Mouse (Mus musculus) limb, embryonic 15.5 days (tissue): ENCODE measurements around the gene Sept7. TPM values are rescaled to one million over a fixed set of nuclear protein-coding genes. Genes with fewer than 3 reads are reported as not detected.

Experiments
- ATAC-seq: fragments of 200-750 bp; cut with Nextera tagmentation; 2 replicates; pipeline ENCODE4 v1.8.0; 2017; ENCODE audit warnings: low read depth, moderate TSS enrichment; ENCODE audit not compliant: insufficient number of reproducible peaks, low FRiP score, low TSS enrichment
- H3K27ac ChIP-seq: fragments of 300-500 bp; sonication (generic); 2 replicates; pipeline ENCODE4 v1.5.1; 2015; ENCODE audit warnings: moderate library complexity, mild to moderate bottlenecking, inconsistent platforms
- H3K27me3 ChIP-seq: fragments of 300-500 bp; sonication (generic); 2 replicates; pipeline ENCODE4 v1.6.1; 2015; ENCODE audit warnings: inconsistent platforms
- H3K36me3 ChIP-seq: fragments of 300-500 bp; sonication (generic); 2 replicates; pipeline ENCODE4 v1.6.1; 2015; ENCODE audit warnings: inconsistent platforms
- H3K4me1 ChIP-seq: fragments of 300-500 bp; sonication (generic); 2 replicates; pipeline ENCODE4 v1.6.1; 2015; ENCODE audit warnings: inconsistent platforms
- H3K4me2 ChIP-seq: fragments of 300-500 bp; sonication (generic); 2 replicates; pipeline ENCODE4 v1.6.1; 2015; ENCODE audit warnings: mild to moderate bottlenecking, inconsistent platforms
- H3K4me3 ChIP-seq: fragments of 300-500 bp; sonication (generic); 2 replicates; pipeline ENCODE4 v1.5.1; 2015; ENCODE audit warnings: mild to moderate bottlenecking, inconsistent platforms
- H3K9ac ChIP-seq: fragments of 300-500 bp; sonication (generic); 2 replicates; pipeline ENCODE4 v1.6.1; 2015; ENCODE audit warnings: inconsistent platforms
- H3K9me3 ChIP-seq: fragments of 300-500 bp; sonication (generic); 2 replicates; pipeline ENCODE4 v1.6.1; 2016; ENCODE audit warnings: inconsistent platforms
- WGBS: fragments of 180-500 bp; shearing (Covaris S2); methylation state at CpG from one replicate; pipeline ENCODE4 v1.1.7; 2015; 5-methylcytosine and 5-hydroxymethylcytosine counted together
- polyA plus RNA-seq: library from polyadenylated mRNA; unstranded; fragments of >200 nt; fragmentation: Nextera tagmentation; extraction: Ambion mirVana; gene quantifications from 2 replicates; pipeline ENCODE4 v1.2.1, GENCODE M21; 2015

The Sept7 gene
- 309 and 311 TPM in 2 replicates for polyA plus RNA-seq

DNA sequence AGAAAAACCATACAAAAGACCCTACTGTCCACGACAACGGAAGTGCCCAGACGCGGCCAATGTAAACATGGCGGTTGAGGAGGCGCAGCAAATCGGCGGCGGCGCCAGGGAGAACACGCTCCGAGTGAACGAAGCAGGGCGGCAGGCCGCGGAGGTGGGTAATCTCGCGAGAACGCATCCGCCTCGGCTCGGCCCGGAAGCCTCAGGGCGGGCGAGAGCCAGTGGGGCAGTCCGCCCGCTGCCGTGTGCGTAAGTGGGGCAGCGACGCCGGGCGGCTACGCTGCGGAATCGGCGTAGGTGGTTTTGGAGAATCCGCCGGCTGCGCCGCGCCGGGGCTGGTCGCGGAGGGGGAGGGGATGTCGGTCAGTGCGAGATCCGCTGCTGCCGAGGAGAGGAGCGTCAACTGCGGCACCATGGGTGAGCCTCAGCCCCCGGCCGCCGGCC, at the start of gene Sept7:
Gene Sept7 (plus strand): TSS at position 157 of the 444 bp plus-strand sequence.
- under 1% methylated on average over 53 of the region's 54 CpGs for WGBS

DNA sequence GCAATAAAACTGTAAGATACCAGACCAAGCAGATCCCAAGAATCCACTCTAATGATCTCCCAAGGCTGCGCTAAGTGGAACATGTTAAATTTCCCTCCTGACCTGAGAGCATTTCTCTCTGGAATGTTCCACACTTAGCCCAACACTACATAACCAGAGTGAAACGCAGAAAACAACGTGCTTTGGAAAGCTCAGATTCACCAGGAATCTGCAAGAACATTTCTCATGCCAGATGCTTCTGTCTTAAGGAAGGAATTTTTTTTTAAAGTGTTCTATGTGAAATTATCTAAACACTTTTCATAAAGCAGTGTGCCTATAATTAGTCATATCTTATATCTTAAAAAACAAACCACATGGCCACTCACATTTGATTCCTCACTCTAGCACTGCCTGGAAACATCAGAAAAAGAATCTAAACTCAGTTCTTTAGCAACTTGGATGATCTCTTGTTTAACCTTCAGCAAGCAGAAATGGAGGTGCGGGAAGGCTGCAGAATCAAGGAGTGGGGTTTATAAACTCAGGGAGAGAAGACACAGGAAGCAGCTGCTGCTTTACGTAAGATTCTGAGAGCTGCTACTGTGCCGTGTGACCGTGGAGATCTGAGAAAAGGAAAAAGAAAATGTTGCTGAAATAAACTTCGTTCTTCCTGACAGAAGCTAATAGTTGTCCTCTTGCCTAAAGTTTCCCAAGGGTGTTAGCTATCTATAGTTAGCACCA, 44.0 kb upstream of the Sept7 start:
- Histone ChIP-seq H3K9me3 (no peaks in the 10 kb centered on the region), H3K4me1 (no peaks in the 10 kb centered on the region), H3K27me3 (no peaks in the 10 kb centered on the region), H3K4me2 (no peak overlapping the region), H3K36me3 (no peaks in the 10 kb centered on the region), H3K9ac (no peak overlapping the region), H3K4me3 (no peak overlapping the region), H3K27ac (no peak overlapping the region)
- WGBS = 60% methylated on average over 8 of the region's 8 CpGs
- no peak for ATAC-seq

More for the DNA sequence above, at the start of gene Sept7:
- Histone ChIP-seq H3K36me3 (no peaks in the 10 kb centered on the region), H3K27ac (peak within 1 kb of the TSS; percentile 98), H3K4me3 (peak within 1 kb of the TSS; percentile 77), H3K9ac (peak within 1 kb of the TSS; percentile 82), H3K4me2 (peak within 1 kb of the TSS; percentile 63), H3K27me3 (no peaks in the 10 kb centered on the region), H3K4me1 (peaks cover 7% of the 10 kb centered on the region), H3K9me3 (no peaks in the 10 kb centered on the region)
- ATAC-seq = peak; percentile 98

DNA sequence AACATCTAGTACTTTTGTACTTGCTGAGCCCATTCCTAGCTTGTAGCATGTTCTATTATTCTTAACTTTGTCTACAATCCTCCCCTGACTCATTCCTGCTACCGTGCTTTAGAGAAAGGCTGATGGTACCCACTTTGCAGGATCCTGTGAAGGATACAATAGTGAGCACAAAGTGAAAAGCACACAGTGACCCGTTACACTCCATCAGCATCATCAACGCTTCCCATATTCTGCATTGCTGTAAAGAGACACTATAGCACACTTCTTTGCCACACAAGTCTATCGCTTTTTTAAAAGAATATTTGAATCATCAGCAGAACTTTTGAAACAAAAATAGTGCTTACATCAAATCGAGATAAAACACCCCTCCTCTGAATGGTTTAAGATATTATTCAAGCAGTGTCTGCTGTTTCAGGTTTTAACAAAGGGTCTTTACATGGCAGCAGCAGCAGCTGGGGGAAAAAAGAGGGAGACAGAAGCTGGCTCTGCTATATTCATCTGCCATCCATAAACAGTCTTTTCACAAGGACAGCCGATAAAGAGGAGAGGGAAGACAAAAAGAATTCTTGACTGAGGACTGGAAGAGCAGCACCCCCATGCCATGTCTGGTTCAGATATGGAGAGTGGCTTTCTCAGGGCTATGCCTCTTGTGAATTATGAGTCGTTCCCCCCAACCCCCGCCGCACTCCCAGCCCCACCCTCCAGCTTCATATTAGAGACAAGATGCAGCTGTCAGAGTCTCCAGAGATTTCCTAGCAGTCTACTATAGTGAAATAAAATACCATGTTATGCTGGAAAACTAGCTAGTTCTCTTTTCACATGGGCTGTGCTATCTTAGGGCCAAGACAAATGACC, 39.7 kb upstream of the Sept7 start:
- no peak overlapping the region for H3K4me2 ChIP-seq
- WGBS = 61% methylated on average over 9 of the region's 9 CpGs
- peak overlapping the region; percentile 69 for H3K27ac ChIP-seq
- H3K4me3 ChIP-seq = no peak overlapping the region
- H3K4me1 ChIP-seq = no peaks in the 10 kb centered on the region
- peak; percentile 63; the same call in 1 of the 2 replicates for ATAC-seq
- no peaks in the 10 kb centered on the region for H3K27me3 ChIP-seq
- no peaks in the 10 kb centered on the region for H3K36me3 ChIP-seq
- no peaks in the 10 kb centered on the region for H3K9me3 ChIP-seq
- H3K9ac ChIP-seq = no peak overlapping the region

- H3K9ac ChIP-seq = no peak overlapping the region
- H3K4me3 ChIP-seq = no peak overlapping the region
- no peaks in the 10 kb centered on the region for H3K9me3 ChIP-seq
- no peak overlapping the region for H3K4me2 ChIP-seq
- no peaks in the 10 kb centered on the region for H3K27me3 ChIP-seq
- peak overlapping the region; percentile 44; the same call in 1 of the 2 replicates for H3K27ac ChIP-seq
- H3K4me1 ChIP-seq = no peaks in the 10 kb centered on the region
- peak; percentile 19; the same call in 1 of the 2 replicates for ATAC-seq
- no peaks in the 10 kb centered on the region for H3K36me3 ChIP-seq
Measured at GRCm38 (mm10) chr9:25213164-25213557, 39.1 kb upstream of the Sept7 start.

GRCm38 (mm10) chr9:25215411-25215810, 36.8 kb upstream of the Sept7 start:
- H3K9me3 ChIP-seq = no peaks in the 10 kb centered on the region
- H3K4me3 ChIP-seq = no peak overlapping the region
- no peaks in the 10 kb centered on the region for H3K27me3 ChIP-seq
- H3K27ac ChIP-seq = no peak overlapping the region
- H3K9ac ChIP-seq = no peak overlapping the region
- whole genome bisulfite sequencing = 42% methylated on average over 3 of the region's 3 CpGs
- no peaks in the 10 kb centered on the region for H3K36me3 ChIP-seq
- ATAC-seq = no peak
- H3K4me2 ChIP-seq = no peak overlapping the region
- H3K4me1 ChIP-seq = no peaks in the 10 kb centered on the region

- H3K4me2 ChIP-seq = no peak overlapping the region
- H3K27ac ChIP-seq = no peak overlapping the region
- ATAC-seq = no peak
- no peaks in the 10 kb centered on the region for H3K9me3 ChIP-seq
- no peaks in the 10 kb centered on the region for H3K36me3 ChIP-seq
- H3K27me3 ChIP-seq = no peaks in the 10 kb centered on the region
- no peak overlapping the region for H3K4me3 ChIP-seq
- H3K9ac ChIP-seq = no peak overlapping the region
- WGBS = 32% methylated on average over 2 of the region's 2 CpGs
- no peaks in the 10 kb centered on the region for H3K4me1 ChIP-seq
Measured at GRCm38 (mm10) chr9:25216210-25216609, 36.0 kb upstream of the Sept7 start.

DNA sequence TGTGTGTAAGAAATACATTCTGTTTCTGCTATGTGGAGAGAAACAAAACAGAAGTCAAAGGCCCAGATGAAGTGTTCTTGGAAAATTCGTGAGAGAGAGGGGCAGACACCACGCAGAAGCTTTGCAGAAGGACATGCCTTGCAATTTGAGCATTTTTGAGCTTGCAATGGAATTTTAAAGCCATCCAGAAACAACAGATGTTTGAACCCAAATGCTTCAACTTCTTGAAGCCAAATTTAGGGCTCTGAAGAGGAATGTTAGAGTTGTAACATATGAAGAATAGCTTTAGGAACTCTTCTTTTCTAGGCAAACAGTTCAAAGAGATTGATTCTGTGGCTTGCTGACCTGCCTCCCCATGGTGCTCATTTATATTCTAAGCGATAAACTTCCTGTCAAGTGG, 33.3 kb upstream of the Sept7 start:
- H3K27me3 ChIP-seq = no peaks in the 10 kb centered on the region
- H3K4me2 ChIP-seq = no peak overlapping the region
- WGBS = 43% methylated on average over 3 of the region's 3 CpGs
- H3K27ac ChIP-seq = peak overlapping the region; percentile 47; the same call in 1 of the 2 replicates
- H3K36me3 ChIP-seq = no peaks in the 10 kb centered on the region
- H3K9ac ChIP-seq = no peak overlapping the region
- H3K4me1 ChIP-seq = no peaks in the 10 kb centered on the region
- no peak for ATAC-seq
- H3K9me3 ChIP-seq = no peaks in the 10 kb centered on the region
- no peak overlapping the region for H3K4me3 ChIP-seq

DNA sequence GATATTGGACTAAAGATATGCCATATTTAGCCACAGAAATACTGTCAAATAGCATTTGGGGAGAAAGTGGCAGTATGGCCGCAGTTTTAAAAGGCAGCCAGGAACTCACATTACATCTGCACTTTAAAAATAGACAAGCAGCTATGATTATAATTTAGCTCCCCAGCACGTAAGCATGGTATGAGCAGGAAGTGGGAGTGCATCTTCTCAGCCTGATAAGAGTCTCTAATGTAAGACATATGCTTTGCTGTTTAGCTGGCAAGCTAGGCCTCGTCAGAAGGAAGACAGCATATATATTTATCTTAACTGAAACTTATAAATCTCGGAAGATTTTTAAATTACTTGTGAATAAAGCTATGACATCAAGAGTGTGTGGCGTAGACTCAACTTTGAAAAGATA, 32.4 kb upstream of the Sept7 start:
- WGBS = 56% methylated on average over 5 of the region's 5 CpGs
- no peak overlapping the region for H3K4me3 ChIP-seq
- no peak overlapping the region for H3K27ac ChIP-seq
- no peaks in the 10 kb centered on the region for H3K4me1 ChIP-seq
- H3K4me2 ChIP-seq = no peak overlapping the region
- no peaks in the 10 kb centered on the region for H3K9me3 ChIP-seq
- no peak overlapping the region for H3K9ac ChIP-seq
- ATAC-seq = no peak
- H3K27me3 ChIP-seq = no peaks in the 10 kb centered on the region
- H3K36me3 ChIP-seq = no peaks in the 10 kb centered on the region

DNA sequence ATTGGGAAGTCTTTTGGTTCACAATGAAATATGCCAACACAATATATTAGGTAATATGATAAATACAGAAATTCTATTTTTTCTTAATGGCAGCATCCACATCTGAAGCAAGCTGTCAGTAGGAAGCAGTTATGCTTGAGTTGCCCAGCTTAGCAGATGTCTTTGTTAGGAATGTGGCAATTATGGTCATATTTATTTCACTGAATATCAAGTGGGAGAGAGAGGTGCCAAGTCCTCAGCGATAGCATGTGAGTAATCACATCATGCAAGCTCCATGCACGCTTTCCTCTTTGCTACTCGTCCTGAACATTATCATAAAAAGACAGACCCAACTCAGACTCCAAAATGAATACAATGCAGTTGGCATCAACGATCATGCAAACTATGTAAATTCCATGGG, 27.3 kb upstream of the Sept7 start:
- no peak overlapping the region for H3K4me2 ChIP-seq
- no peaks in the 10 kb centered on the region for H3K36me3 ChIP-seq
- WGBS = 82% methylated on average over 4 of the region's 4 CpGs
- H3K27me3 ChIP-seq = no peaks in the 10 kb centered on the region
- no peak for ATAC-seq
- no peak overlapping the region for H3K27ac ChIP-seq
- H3K9ac ChIP-seq = no peak overlapping the region
- H3K9me3 ChIP-seq = no peaks in the 10 kb centered on the region
- no peaks in the 10 kb centered on the region for H3K4me1 ChIP-seq
- H3K4me3 ChIP-seq = no peak overlapping the region

GRCm38 (mm10) chr9:25229740-25230139, 22.5 kb upstream of the Sept7 start:
- Histone ChIP-seq H3K4me2 (no peak overlapping the region), H3K36me3 (no peaks in the 10 kb centered on the region), H3K4me1 (no peaks in the 10 kb centered on the region), H3K27me3 (no peaks in the 10 kb centered on the region), H3K9me3 (no peaks in the 10 kb centered on the region), H3K27ac (no peak overlapping the region), H3K9ac (no peak overlapping the region), H3K4me3 (no peak overlapping the region)
- 85% methylated on average over 6 of the region's 6 CpGs for WGBS
- ATAC-seq = no peak

GRCm38 (mm10) chr9:25230213-25231039, 21.8 kb upstream of the Sept7 start:
- no peak for ATAC-seq
- Histone ChIP-seq H3K27me3 (no peaks in the 10 kb centered on the region), H3K4me3 (no peak overlapping the region), H3K27ac (no peak overlapping the region), H3K4me1 (no peaks in the 10 kb centered on the region), H3K9ac (no peak overlapping the region), H3K36me3 (no peaks in the 10 kb centered on the region), H3K4me2 (no peak overlapping the region), H3K9me3 (no peaks in the 10 kb centered on the region)
- WGBS = 81% methylated on average over 10 of the region's 10 CpGs
